In the genomic region with DNA sequence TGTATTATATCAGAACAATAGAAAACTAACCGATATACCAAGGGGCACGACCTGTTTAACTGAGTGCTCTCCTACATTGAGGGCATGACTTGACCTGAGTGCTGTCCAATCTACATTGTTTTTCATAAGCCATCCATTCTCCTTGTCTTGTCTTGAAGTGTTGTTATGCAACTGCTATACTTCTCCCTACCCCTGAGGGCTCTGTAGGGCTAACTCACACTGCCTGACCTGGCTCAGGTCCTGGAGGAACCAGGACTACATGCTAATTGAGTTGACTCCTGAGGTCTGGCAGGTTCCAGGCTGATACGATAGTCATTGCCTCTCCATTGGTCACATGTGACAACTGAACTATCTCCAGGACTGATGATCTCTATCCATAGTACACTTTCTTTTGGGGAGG, we compare ENCODE assay signal across 29 mouse cellular contexts.
"Had no signal": no experiment of that assay in that cellular context is flagged by ENCODE, and none has a peak within 500 bp of the region (broad histone marks: within the 10 kb centered on the region; RNA-seq: fewer than 3 reads in every experiment).

No protein-coding gene starts in this region.

- H3K27me3 ChIP-seq: embryonic facial prominence, embryonic 12.5 days; embryonic facial prominence, embryonic 13.5 days; embryonic facial prominence, embryonic 15.5 days; forebrain, embryonic 12.5 days; forebrain, embryonic 13.5 days; forebrain, embryonic 15.5 days had no signal

- H3K4me1 ChIP-seq: embryonic facial prominence, embryonic 10.5 days; embryonic facial prominence, embryonic 12.5 days; embryonic facial prominence, embryonic 13.5 days; embryonic facial prominence, embryonic 15.5 days; forebrain, embryonic 10.5 days; forebrain, embryonic 12.5 days; forebrain, embryonic 15.5 days had no signal

- ATAC-seq: forebrain, embryonic 13.5 days; forebrain, embryonic 14.5 days; forebrain, embryonic 15.5 days; forebrain, embryonic 16.5 days; forebrain, postnatal 0 days had no signal

- H3K9me3 ChIP-seq: embryonic facial prominence, embryonic 10.5 days; embryonic facial prominence, embryonic 12.5 days; embryonic facial prominence, embryonic 13.5 days; embryonic facial prominence, embryonic 15.5 days; forebrain, embryonic 10.5 days; forebrain, embryonic 12.5 days; forebrain, embryonic 13.5 days; forebrain, embryonic 15.5 days had no signal

- H3K27ac ChIP-seq: embryonic facial prominence, embryonic 10.5 days; embryonic facial prominence, embryonic 12.5 days; embryonic facial prominence, embryonic 13.5 days; embryonic facial prominence, embryonic 15.5 days; forebrain, embryonic 10.5 days; forebrain, embryonic 12.5 days; forebrain, embryonic 13.5 days; forebrain, embryonic 15.5 days; gastrocnemius, adult 2 months; heart, adult 2 months had no signal

- DNase-seq: cerebellum, adult 2 months; cerebellum, adult 8-10 months; cerebellum, adult 9-10 months; cerebellum, adult 9-11 months; cerebellum, postnatal 10 days; cerebellum, postnatal 14 days; cerebellum, postnatal 25 days; cerebellum, postnatal 36 days; embryo, embryonic 11 days; forebrain, postnatal 0 days; gastrocnemius, adult 2 months; gastrocnemius, postnatal 10 days; gastrocnemius, postnatal 14 days; gastrocnemius, postnatal 25 days; gastrocnemius, postnatal 36 days; heart, adult 11 months; heart, adult 18-20 months; heart, adult 2 months had no signal

- H3K9ac ChIP-seq: embryonic facial prominence, embryonic 12.5 days; embryonic facial prominence, embryonic 13.5 days; embryonic facial prominence, embryonic 15.5 days; forebrain, embryonic 12.5 days; forebrain, embryonic 13.5 days; forebrain, embryonic 15.5 days; forebrain, postnatal 0 days had no signal

- H3K4me2 ChIP-seq: embryonic facial prominence, embryonic 12.5 days; embryonic facial prominence, embryonic 13.5 days; embryonic facial prominence, embryonic 15.5 days; forebrain, embryonic 12.5 days; forebrain, embryonic 13.5 days; forebrain, embryonic 15.5 days had no signal

- H3K36me3 ChIP-seq: embryonic facial prominence, embryonic 10.5 days; embryonic facial prominence, embryonic 12.5 days; embryonic facial prominence, embryonic 13.5 days; embryonic facial prominence, embryonic 15.5 days; forebrain, embryonic 10.5 days; forebrain, embryonic 12.5 days; forebrain, embryonic 15.5 days had no signal

- H3K4me3 ChIP-seq: embryonic facial prominence, embryonic 10.5 days; embryonic facial prominence, embryonic 12.5 days; embryonic facial prominence, embryonic 13.5 days; embryonic facial prominence, embryonic 15.5 days; erythroblast, embryonic 14.5 days; forebrain, embryonic 10.5 days; forebrain, embryonic 12.5 days; forebrain, embryonic 13.5 days; forebrain, embryonic 15.5 days; gastrocnemius, adult 2 months; heart, adult 2 months had no signal
